Mouse (Mus musculus) common myeloid progenitor, adult 5-6 weeks (primary cell): ENCODE data around the gene Rplp0. TPM values are rescaled to one million over a fixed set of nuclear protein-coding genes. Genes with fewer than 3 reads are reported as not detected.

Experiments used
- ATAC-seq: replicated peaks from 2 replicates; pipeline ENCODE4 v1.8.0; 2016; ENCODE audit warnings: low read depth, mild to moderate bottlenecking, moderate TSS enrichment, inconsistent platforms; ENCODE audit not compliant: poor library complexity, severe bottlenecking
- total RNA-seq: library from RNA; stranded (forward); fragments of 200-1000, 187-1606 nt; gene quantifications from 2 replicates; pipeline ENCODE4 v1.2.3, GENCODE M21; 2017

Gene Rplp0
- total RNA-seq, 1 experiment from 2014 or later: 1,794 TPM

DNA sequence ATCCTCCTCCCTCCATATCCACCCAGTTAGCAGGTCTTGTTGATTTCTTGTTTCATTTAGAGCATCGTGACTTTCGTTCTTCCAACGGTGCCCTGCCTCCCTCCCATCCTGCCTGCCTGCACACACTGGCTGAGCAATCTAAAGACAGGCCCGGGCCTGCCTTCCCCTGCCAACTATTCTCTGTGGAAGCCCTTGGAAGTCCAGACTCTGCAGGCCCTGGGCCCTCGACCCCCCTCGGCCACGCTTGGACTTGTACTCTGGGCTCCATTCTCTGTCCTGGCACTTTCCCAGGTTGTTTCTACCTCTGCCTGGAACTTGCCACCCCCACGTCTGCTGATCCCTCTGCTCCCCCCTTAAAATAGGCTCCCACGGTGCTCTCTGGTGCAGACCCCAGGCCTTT lies 33.3 kb upstream of the Rplp0 start:
- no peak for ATAC-seq

DNA sequence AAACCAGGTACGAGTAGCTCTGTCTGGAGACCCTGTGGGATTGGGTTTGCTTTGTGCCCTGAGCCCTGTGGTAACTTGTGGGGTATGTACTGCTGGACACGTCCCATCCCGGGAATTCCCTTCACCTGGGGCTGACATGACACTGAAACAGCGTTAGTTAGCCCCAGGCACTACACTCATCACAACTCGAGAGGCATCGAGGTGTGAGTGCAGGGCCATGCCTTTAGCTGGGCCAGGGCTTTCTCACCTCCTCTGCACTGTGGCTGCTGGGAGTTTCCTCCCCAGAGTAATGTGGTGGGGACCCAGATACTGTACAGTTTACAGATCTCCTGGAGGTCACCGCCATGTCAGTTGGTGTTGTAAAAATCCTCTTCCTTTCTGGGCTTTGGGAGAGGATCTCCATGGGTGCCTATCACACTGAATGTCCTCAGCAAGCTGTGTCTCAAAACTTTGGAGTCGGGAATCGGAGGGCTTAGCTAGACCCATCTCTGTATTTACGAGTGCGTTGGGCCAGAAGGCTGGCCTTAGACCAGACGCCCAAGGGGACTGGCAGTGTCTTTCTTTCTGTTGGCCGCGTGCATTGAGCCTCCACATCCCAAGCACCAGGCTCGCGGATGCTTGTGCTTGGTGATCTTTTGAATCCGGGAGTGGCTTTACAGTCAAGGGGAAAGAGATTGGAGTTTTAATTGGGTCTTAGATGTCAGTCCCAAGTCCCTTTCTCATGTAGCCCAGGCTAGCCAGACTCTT lies 32.6 kb upstream of the Rplp0 start:
- no peak for ATAC-seq

DNA sequence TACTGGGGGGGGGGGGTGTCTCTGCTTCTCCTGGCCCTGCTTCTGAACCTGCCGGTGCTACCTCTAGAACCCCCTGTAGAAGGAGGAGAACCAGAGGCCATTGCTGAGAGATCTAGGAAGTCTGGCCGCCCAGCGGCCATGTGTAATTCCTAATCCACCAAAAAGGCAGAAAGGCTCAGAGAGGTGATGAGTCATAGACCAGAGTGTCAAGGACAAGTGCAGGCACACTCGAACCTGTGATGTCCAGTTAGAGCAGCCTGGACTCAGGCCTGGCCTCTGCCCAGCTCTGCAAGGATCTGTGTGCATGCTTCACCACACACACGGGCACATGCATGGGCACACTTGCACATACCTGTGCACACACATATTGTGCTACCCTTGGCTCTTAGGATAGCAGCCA lies 31.1 kb upstream of the Rplp0 start:
- ATAC-seq: no peak

GRCm38 (mm10) chr5:115529364-115529741 lies 29.9 kb upstream of the Rplp0 start:
- ATAC-seq: no peak

- ATAC-seq: peak; percentile 53
Observed at GRCm38 (mm10) chr5:115529742-115530446, 29.4 kb upstream of the Rplp0 start.

GRCm38 (mm10) chr5:115530447-115530809 lies 28.8 kb upstream of the Rplp0 start:
- ATAC-seq: peak; percentile 41

DNA sequence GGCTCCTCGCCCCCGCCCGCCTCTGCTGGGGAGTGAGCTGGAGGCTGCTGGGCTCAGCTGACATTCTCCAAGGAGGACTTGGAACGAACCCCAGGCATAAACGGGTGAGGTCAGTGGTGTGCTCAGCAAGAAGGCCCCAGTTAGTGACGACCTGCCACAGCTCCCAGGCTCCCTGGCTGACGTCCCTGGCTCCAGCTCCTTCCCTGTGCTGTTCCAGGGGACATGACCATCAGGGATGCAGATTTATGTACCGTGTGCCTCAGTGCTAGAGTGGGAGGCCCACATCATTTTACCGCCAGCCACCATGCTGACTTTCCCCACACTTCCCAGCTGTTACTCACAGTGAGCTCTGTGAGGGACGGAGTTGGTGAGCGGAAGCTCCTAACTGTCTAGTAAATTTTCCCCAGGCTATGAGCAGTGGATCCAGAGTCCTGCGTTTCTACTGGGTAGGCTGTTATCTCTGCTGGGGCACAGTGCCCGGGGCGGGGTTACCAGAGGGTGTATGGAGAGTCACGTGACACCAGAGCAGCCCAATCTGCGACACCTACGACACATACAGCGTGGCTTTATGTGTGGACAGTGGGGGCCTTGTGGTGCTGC lies 27.5 kb upstream of the Rplp0 start:
- ATAC-seq: peak; percentile 41

DNA sequence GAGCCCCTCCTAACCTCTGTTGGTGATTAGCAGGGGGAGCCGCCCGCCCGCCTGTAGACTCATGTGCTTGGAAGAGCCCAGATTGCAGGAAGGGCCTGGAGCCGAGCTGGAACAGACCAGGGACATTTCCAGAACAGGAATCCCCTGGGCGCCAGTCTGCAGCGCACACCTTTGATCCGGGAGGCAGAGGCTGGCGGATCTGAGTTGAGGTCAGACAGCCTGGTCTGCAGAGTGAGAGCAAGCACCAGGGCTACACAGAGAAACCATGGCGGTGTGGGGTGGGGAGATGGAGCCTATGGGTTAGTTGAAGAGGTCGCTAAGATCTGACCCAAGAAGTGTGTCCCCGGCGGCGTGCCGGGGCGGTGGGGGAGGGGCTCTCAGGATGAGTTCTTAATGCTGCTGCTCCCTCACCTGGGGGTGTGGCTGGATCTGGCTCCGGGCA lies 25.0 kb upstream of the Rplp0 start:
- no peak for ATAC-seq

DNA sequence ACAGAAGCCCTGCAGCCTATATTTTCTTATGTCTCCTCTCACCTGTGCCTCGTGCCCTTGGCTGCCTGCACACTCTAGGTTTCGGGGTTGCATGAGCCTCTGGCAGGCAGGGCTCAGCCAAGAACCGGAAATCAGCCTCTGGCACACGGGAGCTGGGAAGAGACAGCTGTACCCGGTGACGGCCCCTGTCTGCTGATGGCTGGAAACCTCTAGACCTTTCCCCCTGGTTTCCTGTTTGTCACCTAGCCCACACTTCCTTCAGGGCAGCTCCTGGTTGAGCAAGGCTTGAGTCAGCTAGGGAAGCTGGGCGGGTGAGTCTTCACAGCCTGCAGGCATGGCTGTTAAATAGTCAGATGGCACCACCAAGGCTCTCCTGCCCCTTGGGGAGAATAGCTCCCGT lies 24.4 kb upstream of the Rplp0 start:
- peak; percentile 12; the same call in 1 of the 2 replicates for ATAC-seq

GRCm38 (mm10) chr5:115535635-115536034 lies 23.6 kb upstream of the Rplp0 start:
- ATAC-seq: peak; percentile 44

DNA sequence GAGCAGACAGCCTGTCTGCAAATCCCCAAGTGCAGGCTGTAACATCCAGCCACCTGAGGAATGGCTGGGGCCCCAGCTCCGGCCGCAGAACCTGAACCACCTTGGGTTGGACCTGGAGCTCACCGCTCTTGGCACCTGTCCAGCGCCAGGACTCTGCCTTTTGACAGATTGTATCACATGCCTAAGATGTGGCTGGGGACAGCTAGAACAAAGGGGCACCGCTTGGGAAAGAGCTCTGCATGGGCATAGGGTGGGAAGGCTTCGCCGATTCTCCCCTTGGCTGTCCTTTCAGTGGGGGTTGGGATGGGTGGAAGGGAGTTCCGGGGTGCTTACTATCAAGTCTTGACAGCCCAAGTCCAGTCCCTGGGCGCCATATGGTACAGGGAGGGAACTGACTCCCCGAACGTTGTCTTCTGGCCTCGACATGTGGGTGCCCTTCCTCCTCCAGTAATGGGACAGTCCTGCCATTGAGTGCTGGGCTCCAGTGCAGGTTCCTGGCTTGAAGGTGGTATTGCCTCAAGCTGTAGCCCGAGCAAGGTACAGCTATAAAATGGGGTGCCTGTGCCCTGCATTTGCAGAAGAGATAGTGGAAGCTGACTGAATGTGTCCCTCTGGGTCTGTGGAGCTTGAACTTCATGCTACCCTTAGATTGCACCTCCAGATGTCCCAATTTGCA lies 21.1 kb upstream of the Rplp0 start:
- ATAC-seq: peak; percentile 3; the same call in 1 of the 2 replicates

- ATAC-seq: peak; percentile 63
Observed at GRCm38 (mm10) chr5:115538693-115539043, 20.6 kb upstream of the Rplp0 start.

- ATAC-seq: peak; percentile 33
Observed at GRCm38 (mm10) chr5:115542635-115543384, 16.5 kb upstream of the Rplp0 start.

- ATAC-seq: peak; percentile 27
Observed at GRCm38 (mm10) chr5:115543509-115544253, 15.6 kb upstream of the Rplp0 start.

DNA sequence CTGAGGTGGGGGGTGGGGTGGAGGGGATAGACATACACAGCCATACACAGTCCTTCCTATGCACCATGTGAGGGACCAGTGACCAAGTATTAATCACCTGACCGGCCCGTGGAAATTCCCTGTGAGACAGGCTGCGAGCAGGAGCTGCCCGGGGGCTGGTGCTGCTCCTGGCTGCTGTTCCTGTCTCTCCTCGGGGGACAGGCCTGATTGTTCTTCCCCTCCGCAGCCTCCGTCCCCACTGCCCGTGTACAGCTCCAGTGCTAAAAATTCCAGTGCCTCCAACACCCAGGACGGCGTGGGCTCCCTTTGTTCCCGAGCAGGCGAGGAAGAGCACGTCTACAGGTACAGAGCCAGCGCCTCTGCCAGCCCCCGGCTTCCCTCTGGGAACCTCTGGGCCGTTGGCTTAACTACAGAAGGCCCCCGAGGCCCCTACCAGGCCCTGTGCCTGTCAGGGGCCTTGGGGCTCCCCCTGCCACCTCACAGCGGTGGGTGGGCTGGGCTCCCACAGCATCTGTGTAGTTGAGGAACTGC lies 14.5 kb upstream of the Rplp0 start:
- 0 out of 2 replicates have a peak, but pooled peaks have one; percentile 19 for ATAC-seq

- no peak for ATAC-seq
Observed at GRCm38 (mm10) chr5:115545636-115546035, 13.6 kb upstream of the Rplp0 start.

DNA sequence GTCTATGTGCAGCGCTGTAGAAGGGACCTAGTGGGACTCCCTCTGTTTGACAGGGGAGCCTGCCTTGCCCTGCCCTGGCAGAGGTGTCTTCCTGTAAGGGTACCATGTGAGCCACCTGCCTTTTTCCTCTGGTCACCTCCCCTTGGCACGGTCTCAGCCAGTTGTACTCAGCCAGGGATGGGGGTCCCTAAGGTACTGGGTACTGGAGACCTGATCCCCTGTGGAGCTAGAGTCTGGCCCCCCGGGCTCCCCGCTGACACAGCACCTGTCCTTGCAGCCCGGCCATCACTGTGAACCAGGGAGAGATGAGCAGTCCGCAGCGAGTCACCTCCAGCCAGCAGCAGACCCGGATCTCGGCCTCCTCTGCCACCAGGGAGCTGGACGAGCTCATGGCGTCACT lies 12.7 kb upstream of the Rplp0 start:
- no peak for ATAC-seq

- no peak for ATAC-seq
Observed at GRCm38 (mm10) chr5:115547014-115547413, 12.3 kb upstream of the Rplp0 start.

DNA sequence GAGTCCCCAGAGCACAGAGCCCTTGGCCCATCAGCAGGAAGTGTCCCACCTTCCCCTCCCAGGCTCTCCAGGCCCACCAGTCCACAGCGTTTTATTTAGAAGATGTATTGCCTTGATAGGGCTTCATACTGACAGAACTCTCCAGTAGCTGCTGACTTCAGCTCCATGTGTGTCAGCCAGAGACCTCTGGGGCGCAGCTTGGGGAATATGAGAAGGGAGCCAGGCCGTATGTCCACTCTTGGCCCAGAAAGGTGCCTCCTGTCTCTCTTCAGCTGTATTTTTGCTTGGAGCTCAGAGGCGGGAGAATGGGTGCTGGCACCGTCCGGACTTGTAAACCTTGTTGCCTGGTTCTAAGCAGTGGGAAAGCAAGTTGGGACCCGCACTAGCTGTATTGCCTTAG lies 11.8 kb upstream of the Rplp0 start:
- no peak for ATAC-seq
